Mouse (Mus musculus) gastrocnemius, postnatal 36 days (tissue): Measurements from ENCODE around the gene Nfkbid. TPM values are rescaled to one million over a fixed set of nuclear protein-coding genes. Genes with fewer than 3 reads are reported as not detected.
"Not testable (repeated sequence)": the region's sequence is repeated elsewhere in the genome, so short reads cannot be mapped to it uniquely, and the experiment has no call there.

Experiments
- DNase-seq, 2 experiments: peaks; one replicate each; pipeline ENCODE4 v3.0.0; 2022
- intact Hi-C: fragments of 180-260 bp; cut with DNase I; formaldehyde crosslinking; loops from one replicate; pipeline ENCODE4 v1.15.1; 2025
- total RNA-seq, 2 experiments: library from RNA; stranded (reverse); gene quantifications; 2 replicates each; pipeline ENCODE4 v1.2.3; 2021

The Nfkbid gene
- total RNA-seq, 2 experiments from 2014 or later = 0.12 to 0.20 TPM

- DNase-seq = no peak
Observed at GRCm38 (mm10) chr7:30457629-30458330, 36.2 kb downstream of the Nfkbid start, which contains the start of the genes Kirrel2 and Nphs1. Kirrel2 (minus strand) TSS chr7:30457690. Nphs1 (plus strand) TSS chr7:30458315.

GRCm38 (mm10) chr7:30459484-30459883 is 38.0 kb downstream of the Nfkbid start:
- intact Hi-C loops = no loop called here
- DNase-seq = no peak

More at GRCm38 (mm10) chr7:30457629-30458330, 36.2 kb downstream of the Nfkbid start, which contains the start of the genes Kirrel2 and Nphs1:
- intact Hi-C loops = no loop called here

- no peak for DNase-seq
- intact Hi-C loops = no loop called here
Observed at GRCm38 (mm10) chr7:30463568-30463967, 42.0 kb downstream of the Nfkbid start.

GRCm38 (mm10) chr7:30463996-30464395 is 42.5 kb downstream of the Nfkbid start:
- intact Hi-C loops = no loop called here
- no peak for DNase-seq

- intact Hi-C loops = no loop called here
- DNase-seq = no peak
Observed at GRCm38 (mm10) chr7:30464816-30465300, 43.3 kb downstream of the Nfkbid start.

GRCm38 (mm10) chr7:30472411-30472810 is 50.9 kb downstream of the Nfkbid start:
- intact Hi-C loops = no loop called here
- DNase-seq = no peak

- intact Hi-C loops = no loop called here
- DNase-seq = no peak
Observed at GRCm38 (mm10) chr7:30474999-30475398, 53.5 kb downstream of the Nfkbid start.

GRCm38 (mm10) chr7:30476136-30476535 is 54.6 kb downstream of the Nfkbid start:
- DNase-seq, intact Hi-C loops: not testable (repeated sequence)

- DNase-seq = no peak
- intact Hi-C loops = no loop called here
Observed at GRCm38 (mm10) chr7:30477415-30478381, 56.2 kb downstream of the Nfkbid start.

Other genes starting within 250 kb of the Nfkbid start
- gene Cox7a1, start 237.6 kb upstream of the Nfkbid start, total RNA-seq = 1,000 to 10,000 TPM in 1 of 2 experiments, 100 to 1,000 TPM in 1; 976 to 1,017 TPM
- 100 to 1,000 TPM; 188 to 196 TPM for gene Capns1, start 222.9 kb upstream of the Nfkbid start, total RNA-seq
- 10 to 100 TPM; 53.9 to 58.8 TPM for gene Polr2i, start 189.8 kb upstream of the Nfkbid start, total RNA-seq
- 10 to 100 TPM; 29.9 to 30.0 TPM for gene Tbcb, start 189.5 kb upstream of the Nfkbid start, total RNA-seq
- gene Ovol3, start 186.0 kb upstream of the Nfkbid start, total RNA-seq = not detected
- gene Thap8, start 141.6 kb upstream of the Nfkbid start, total RNA-seq = under 1 TPM in 1 of 2 experiments, not detected in 1; 0.25 TPM
- gene Wdr62, start 141.3 kb upstream of the Nfkbid start, total RNA-seq = 1 to 10 TPM; 2.2 to 2.7 TPM
- gene Clip3, start 130.0 kb upstream of the Nfkbid start, total RNA-seq = 1 to 10 TPM; 4.5 to 5.6 TPM
- gene Alkbh6, start 113.0 kb upstream of the Nfkbid start, total RNA-seq = 10 to 100 TPM; 18.3 to 18.4 TPM
- gene Syne4, start 106.9 kb upstream of the Nfkbid start, total RNA-seq = 1 to 10 TPM in 1 of 2 experiments, not detected in 1; 1.9 TPM
- gene E130208F15Rik, start 100.0 kb upstream of the Nfkbid start, total RNA-seq = under 1 TPM; 0.48 to 0.72 TPM
- gene Sdhaf1, start 97.8 kb upstream of the Nfkbid start, total RNA-seq = 1 to 10 TPM; 6.9 to 7.3 TPM
- 1 to 10 TPM; 2.9 to 3.2 TPM for gene Lrfn3, start 59.0 kb upstream of the Nfkbid start, total RNA-seq
- gene Tyrobp, start 8.0 kb upstream of the Nfkbid start, total RNA-seq = 1 to 10 TPM; 2.9 to 5.7 TPM
- under 1 TPM in 1 of 2 experiments, not detected in 1; 0.86 TPM for gene Hcst, start 1.9 kb upstream of the Nfkbid start, total RNA-seq
- gene Aplp1, start 23.8 kb downstream of the Nfkbid start, total RNA-seq = 1 to 10 TPM in 1 of 2 experiments, under 1 TPM in 1; 0.62 to 1.0 TPM
- not detected for gene Kirrel2, start 36.0 kb downstream of the Nfkbid start, total RNA-seq
- not detected for gene Nphs1, start 36.6 kb downstream of the Nfkbid start, total RNA-seq
- gene Prodh2, start 71.9 kb downstream of the Nfkbid start, total RNA-seq = not detected
- 1 to 10 TPM in 1 of 2 experiments, under 1 TPM in 1; 0.49 to 1.0 TPM for gene Arhgap33, start 113.3 kb downstream of the Nfkbid start, total RNA-seq
- gene Hspb6, start 130.4 kb downstream of the Nfkbid start, total RNA-seq = 1,000 to 10,000 TPM; 1,132 to 1,502 TPM
- gene Proser3, start 130.6 kb downstream of the Nfkbid start, total RNA-seq = 1 to 10 TPM; 3.3 to 8.2 TPM
- 10 to 100 TPM in 1 of 2 experiments, 1 to 10 TPM in 1; 9.6 to 12.4 TPM for gene Lin37, start 138.1 kb downstream of the Nfkbid start, total RNA-seq
- 10 to 100 TPM; 51.8 to 52.3 TPM for gene U2af1l4, start 141.6 kb downstream of the Nfkbid start, total RNA-seq
- gene Gm49396, start 141.6 kb downstream of the Nfkbid start, total RNA-seq = 1 to 10 TPM; 1.8 TPM
- gene Psenen, start 141.9 kb downstream of the Nfkbid start, total RNA-seq = 10 to 100 TPM; 95.1 to 99.1 TPM
- gene Igflr1, start 143.7 kb downstream of the Nfkbid start, total RNA-seq = under 1 TPM in 1 of 2 experiments, not detected in 1; 0.38 TPM
- gene Kmt2b, start 167.0 kb downstream of the Nfkbid start, total RNA-seq = 10 to 100 TPM; 13.4 to 16.0 TPM
- gene Zbtb32, start 177.2 kb downstream of the Nfkbid start, total RNA-seq = not detected
- gene Upk1a, start 191.1 kb downstream of the Nfkbid start, total RNA-seq = not detected
- gene Cox6b1, start 204.4 kb downstream of the Nfkbid start, total RNA-seq = 1,000 to 10,000 TPM; 1,738 to 1,902 TPM
- gene Etv2, start 214.1 kb downstream of the Nfkbid start, total RNA-seq = not detected
- gene Rbm42, start 228.6 kb downstream of the Nfkbid start, total RNA-seq = 10 to 100 TPM; 35.7 to 38.1 TPM
- gene Haus5, start 243.3 kb downstream of the Nfkbid start, total RNA-seq = 1 to 10 TPM; 2.9 to 3.2 TPM
- gene Pmis2, start 249.9 kb downstream of the Nfkbid start, total RNA-seq = 1 to 10 TPM; 2.5 to 2.7 TPM